Mouse (Mus musculus): ENCODE measurements around the gene Homer1.

Homer1 gene

GRCm38 (mm10) chr13:93340555-93341278 lies 41.3 kb downstream of the Homer1 start:
- no peak for DNase-seq (ENCODE audit: low spot score)

- DNase-seq (ENCODE audit: low spot score) = no peak
Observed at GRCm38 (mm10) chr13:93342641-93343040, 43.2 kb downstream of the Homer1 start.

- no peak for DNase-seq (ENCODE audit: low spot score)
Observed at GRCm38 (mm10) chr13:93344395-93344794, 45.0 kb downstream of the Homer1 start.

GRCm38 (mm10) chr13:93345854-93346253 lies 46.4 kb downstream of the Homer1 start:
- DNase-seq (ENCODE audit: low spot score) = no peak

GRCm38 (mm10) chr13:93352030-93352429 lies 52.6 kb downstream of the Homer1 start:
- DNase-seq (ENCODE audit: low spot score) = no peak

GRCm38 (mm10) chr13:93354420-93355278 lies 55.2 kb downstream of the Homer1 start:
- DNase-seq (ENCODE audit: low spot score) = no peak

- DNase-seq (ENCODE audit: low spot score) = no peak
Observed at GRCm38 (mm10) chr13:93355279-93355587, 55.8 kb downstream of the Homer1 start.

GRCm38 (mm10) chr13:93358522-93358921 lies 59.1 kb downstream of the Homer1 start:
- DNase-seq (ENCODE audit: low spot score) = no peak

- no peak for DNase-seq (ENCODE audit: low spot score)
Observed at GRCm38 (mm10) chr13:93367555-93367954, 68.1 kb downstream of the Homer1 start.

- no peak for DNase-seq (ENCODE audit: low spot score)
Observed at GRCm38 (mm10) chr13:93368812-93369584, 69.6 kb downstream of the Homer1 start.

- DNase-seq (ENCODE audit: low spot score) = no peak
Observed at GRCm38 (mm10) chr13:93374457-93374856, 75.0 kb downstream of the Homer1 start.

- DNase-seq (ENCODE audit: low spot score) = no peak
Observed at GRCm38 (mm10) chr13:93378493-93378892, 79.1 kb downstream of the Homer1 start.

GRCm38 (mm10) chr13:93380399-93381063 lies 81.1 kb downstream of the Homer1 start:
- no peak for DNase-seq (ENCODE audit: low spot score)

GRCm38 (mm10) chr13:93381301-93381700 lies 81.9 kb downstream of the Homer1 start:
- DNase-seq (ENCODE audit: low spot score) = no peak

- no peak for DNase-seq (ENCODE audit: low spot score)
Observed at GRCm38 (mm10) chr13:93383092-93383491, 83.7 kb downstream of the Homer1 start.

- DNase-seq (ENCODE audit: low spot score) = no peak
Observed at GRCm38 (mm10) chr13:93383620-93384019, 84.2 kb downstream of the Homer1 start.

GRCm38 (mm10) chr13:93384481-93384880 lies 85.0 kb downstream of the Homer1 start:
- DNase-seq (ENCODE audit: low spot score) = no peak

- DNase-seq (ENCODE audit: low spot score) = no peak
Observed at GRCm38 (mm10) chr13:93385147-93385546, 85.7 kb downstream of the Homer1 start.

GRCm38 (mm10) chr13:93387440-93387839 lies 88.0 kb downstream of the Homer1 start:
- no peak for DNase-seq (ENCODE audit: low spot score)

GRCm38 (mm10) chr13:93388594-93389241 lies 89.3 kb downstream of the Homer1 start:
- no peak for DNase-seq (ENCODE audit: low spot score)

GRCm38 (mm10) chr13:93389242-93389625 lies 89.8 kb downstream of the Homer1 start:
- DNase-seq (ENCODE audit: low spot score) = no peak

All from layer of hippocampus, adult 11-12 months (tissue).